Mouse (Mus musculus) lung, embryonic 15.5 days (tissue): ENCODE data around the gene Bcl10. TPM values are rescaled to one million over a fixed set of nuclear protein-coding genes. Genes with fewer than 3 reads are reported as not detected.

Experiments
- ATAC-seq: fragments of 200-750 bp; cut with Nextera tagmentation; 2 replicates; pipeline ENCODE4 v1.8.0; 2017; ENCODE audit warnings: moderate number of reproducible peaks, borderline replicate concordance; ENCODE audit not compliant: low FRiP score, low TSS enrichment; ENCODE audit errors: extremely low read depth
- H3K27ac ChIP-seq: fragments of 300-500 bp; sonication (generic); 2 replicates; pipeline ENCODE4 v1.5.1; 2015; ENCODE audit warnings: moderate library complexity, mild to moderate bottlenecking, inconsistent platforms
- H3K27me3 ChIP-seq: fragments of 300-500 bp; sonication (generic); 2 replicates; pipeline ENCODE4 v1.6.1; 2015; ENCODE audit warnings: inconsistent platforms
- H3K36me3 ChIP-seq: fragments of 300-500 bp; sonication (generic); 2 replicates; pipeline ENCODE4 v1.6.1; 2015; ENCODE audit warnings: inconsistent platforms
- H3K4me1 ChIP-seq: fragments of 300-500 bp; sonication (generic); 2 replicates; pipeline ENCODE4 v1.6.1; 2015; ENCODE audit warnings: inconsistent platforms
- H3K4me2 ChIP-seq: fragments of 300-500 bp; sonication (generic); 2 replicates; pipeline ENCODE4 v1.6.1; 2015; ENCODE audit warnings: inconsistent platforms, mild to moderate bottlenecking, moderate library complexity
- H3K4me3 ChIP-seq: fragments of 300-500 bp; sonication (generic); 2 replicates; pipeline ENCODE4 v1.5.1; 2015; ENCODE audit warnings: mild to moderate bottlenecking, inconsistent platforms
- H3K9ac ChIP-seq: fragments of 300-500 bp; sonication (generic); 2 replicates; pipeline ENCODE4 v1.6.1; 2015; ENCODE audit warnings: inconsistent platforms
- H3K9me3 ChIP-seq: fragments of 300-500 bp; sonication (generic); 2 replicates; pipeline ENCODE4 v1.6.1; 2016; ENCODE audit warnings: inconsistent platforms
- WGBS: fragments of 180-500 bp; shearing (Covaris S2); methylation state at CpG from one replicate; pipeline ENCODE4 v1.1.7; 2015; 5-methylcytosine and 5-hydroxymethylcytosine counted together
- polyA plus RNA-seq: library from polyadenylated mRNA; unstranded; fragments of >200 nt; fragmentation: Nextera tagmentation; extraction: Ambion mirVana; gene quantifications from 2 replicates; pipeline ENCODE4 v1.2.1, GENCODE M21; 2015

Gene Bcl10
- polyA plus RNA-seq, 1 experiment from 2014 or later, result 52.8 TPM

DNA sequence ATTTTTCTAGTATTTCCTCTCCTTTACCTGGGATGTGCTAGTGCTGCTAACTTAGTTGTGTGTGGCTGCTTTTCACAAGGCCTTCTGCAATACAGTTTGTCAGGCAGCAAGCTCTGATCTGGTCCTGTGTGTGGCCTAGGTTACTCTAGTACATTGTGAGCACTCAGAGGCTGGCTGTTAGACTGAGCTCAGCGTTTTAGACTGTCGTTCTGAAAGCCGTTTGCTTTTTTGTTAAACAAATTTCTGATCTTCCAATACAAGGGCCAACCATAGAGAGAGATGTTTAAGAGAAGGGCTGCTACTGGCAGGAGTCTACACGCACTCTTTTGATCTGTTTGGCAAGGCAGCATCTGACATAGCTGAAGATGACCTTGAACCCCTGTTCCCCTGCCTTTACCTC is 17.4 kb downstream of the Bcl10 start:
- peaks cover 33% of the 10 kb centered on the region for H3K36me3 ChIP-seq
- H3K9me3 ChIP-seq, result no peaks in the 10 kb centered on the region
- no peak overlapping the region for H3K27ac ChIP-seq
- H3K9ac ChIP-seq, result no peak overlapping the region
- peaks cover 23% of the 10 kb centered on the region for H3K4me1 ChIP-seq
- H3K4me2 ChIP-seq, result no peak overlapping the region
- no peaks in the 10 kb centered on the region for H3K27me3 ChIP-seq
- 74% methylated on average over 4 of the region's 4 CpGs for WGBS
- no peak overlapping the region for H3K4me3 ChIP-seq
- ATAC-seq, result no peak

DNA sequence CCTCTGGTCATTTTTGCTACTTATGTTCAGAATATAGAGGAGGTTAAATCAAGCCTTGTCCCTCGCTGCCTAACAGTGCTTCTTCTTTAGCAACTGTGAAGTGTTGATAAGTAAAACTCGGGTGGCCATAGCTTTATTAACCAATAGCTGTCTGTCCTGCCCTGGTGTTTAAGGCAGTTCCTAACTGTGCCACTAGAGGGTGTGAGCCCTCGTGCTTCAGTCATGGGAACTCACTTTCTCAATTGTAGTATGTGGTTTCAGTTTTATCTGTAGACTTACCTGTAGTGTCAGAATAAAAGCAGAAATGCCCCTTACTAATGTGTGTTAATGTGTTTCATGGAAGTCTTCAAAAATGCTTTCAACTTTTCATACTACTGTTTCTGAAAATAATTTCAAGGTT is 19.4 kb downstream of the Bcl10 start:
- no peaks in the 10 kb centered on the region for H3K27me3 ChIP-seq
- H3K9me3 ChIP-seq, result no peaks in the 10 kb centered on the region
- ATAC-seq, result no peak
- no peak overlapping the region for H3K4me3 ChIP-seq
- peaks cover 34% of the 10 kb centered on the region for H3K36me3 ChIP-seq
- H3K9ac ChIP-seq, result no peak overlapping the region
- H3K27ac ChIP-seq, result no peak overlapping the region
- H3K4me1 ChIP-seq, result peaks cover 25% of the 10 kb centered on the region
- H3K4me2 ChIP-seq, result no peak overlapping the region
- WGBS, result 2% methylated on average over 3 of the region's 3 CpGs

DNA sequence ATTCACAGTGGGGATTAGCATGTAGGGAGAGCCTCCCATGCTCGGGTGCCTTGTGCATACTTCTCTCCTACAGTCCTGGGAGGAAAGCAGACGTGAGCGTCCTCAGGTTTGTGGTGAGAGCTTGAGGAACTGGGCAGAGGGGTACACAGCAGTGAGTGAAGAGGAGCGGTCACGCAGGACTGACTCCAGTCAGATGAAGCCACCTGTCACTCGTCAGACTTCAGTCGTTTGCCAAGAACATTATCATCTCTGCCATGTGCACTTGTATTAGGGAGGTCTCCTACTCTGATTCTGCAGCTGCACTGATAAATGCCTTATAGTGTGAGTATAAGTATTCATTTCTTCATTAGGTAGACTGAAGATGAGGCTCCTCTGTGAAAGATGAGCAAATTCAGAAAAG is 21.7 kb downstream of the Bcl10 start:
- H3K36me3 ChIP-seq, result peaks cover 34% of the 10 kb centered on the region

DNA sequence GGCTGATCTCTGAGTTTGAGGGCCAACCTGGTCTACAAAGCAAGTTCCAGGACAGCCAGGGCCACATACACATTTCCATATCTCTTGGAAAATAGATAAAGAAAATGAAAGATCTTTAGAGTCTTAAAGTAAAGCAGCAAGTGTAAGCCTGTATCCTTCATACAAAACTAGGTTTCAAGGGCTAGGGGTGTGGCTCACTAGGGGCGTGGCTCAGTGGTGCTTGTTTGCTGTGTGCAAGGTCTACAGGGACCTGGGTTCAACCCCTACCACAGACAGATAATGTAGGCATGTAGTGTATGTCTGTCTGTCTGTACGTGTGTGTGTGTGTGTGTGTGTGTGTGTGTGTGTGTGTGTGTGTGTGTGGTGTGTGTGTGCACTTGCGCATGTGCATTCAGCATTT is 23.3 kb downstream of the Bcl10 start:
- no peaks in the 10 kb centered on the region for H3K9me3 ChIP-seq
- no peak overlapping the region for H3K4me3 ChIP-seq
- no peak overlapping the region for H3K9ac ChIP-seq
- H3K4me1 ChIP-seq, result peaks cover 7% of the 10 kb centered on the region
- no peak overlapping the region for H3K27ac ChIP-seq
- H3K4me2 ChIP-seq, result no peak overlapping the region
- ATAC-seq, result 0 out of 2 replicates have a peak, but pooled peaks have one; percentile 21
- no peaks in the 10 kb centered on the region for H3K27me3 ChIP-seq
- WGBS, result 74% methylated on average over 3 of the region's 3 CpGs
- peaks cover 27% of the 10 kb centered on the region for H3K36me3 ChIP-seq

More for the DNA sequence above, 21.7 kb downstream of the Bcl10 start:
- WGBS, result 85% methylated on average over 7 of the region's 7 CpGs
- Histone ChIP-seq H3K4me3 (no peak overlapping the region), H3K27ac (no peak overlapping the region), H3K9ac (no peak overlapping the region), H3K4me2 (no peak overlapping the region), H3K9me3 (no peaks in the 10 kb centered on the region), H3K4me1 (peaks cover 11% of the 10 kb centered on the region), H3K27me3 (no peaks in the 10 kb centered on the region)
- no peak for ATAC-seq

DNA sequence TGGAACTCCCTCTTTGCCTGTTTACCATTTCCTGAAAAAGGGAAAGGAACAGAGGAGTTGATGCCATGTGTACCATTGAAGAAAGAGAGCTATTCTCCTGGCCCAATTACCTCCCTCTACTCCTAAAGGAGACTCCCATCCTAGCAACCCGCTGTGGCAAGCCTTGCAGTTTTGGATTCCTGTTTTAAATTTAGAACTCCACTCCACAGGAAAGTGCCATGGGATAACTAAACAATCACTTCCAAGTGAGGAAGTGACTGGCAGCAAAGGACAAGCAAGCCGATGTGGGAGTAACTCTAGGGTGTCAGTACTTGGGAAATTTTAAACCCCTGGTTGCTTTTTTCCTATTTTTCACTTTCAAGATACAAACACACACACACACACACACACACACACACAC is 24.1 kb downstream of the Bcl10 start:
- Histone ChIP-seq H3K4me1 (peaks cover 7% of the 10 kb centered on the region), H3K4me3 (no peak overlapping the region), H3K27ac (peak overlapping the region; percentile 47; the same call in 1 of the 2 replicates), H3K9me3 (no peaks in the 10 kb centered on the region), H3K36me3 (peaks cover 26% of the 10 kb centered on the region), H3K9ac (no peak overlapping the region), H3K4me2 (no peak overlapping the region), H3K27me3 (no peaks in the 10 kb centered on the region)
- whole genome bisulfite sequencing, result 30% methylated on average over 2 of the region's 2 CpGs
- ATAC-seq, result no peak

DNA sequence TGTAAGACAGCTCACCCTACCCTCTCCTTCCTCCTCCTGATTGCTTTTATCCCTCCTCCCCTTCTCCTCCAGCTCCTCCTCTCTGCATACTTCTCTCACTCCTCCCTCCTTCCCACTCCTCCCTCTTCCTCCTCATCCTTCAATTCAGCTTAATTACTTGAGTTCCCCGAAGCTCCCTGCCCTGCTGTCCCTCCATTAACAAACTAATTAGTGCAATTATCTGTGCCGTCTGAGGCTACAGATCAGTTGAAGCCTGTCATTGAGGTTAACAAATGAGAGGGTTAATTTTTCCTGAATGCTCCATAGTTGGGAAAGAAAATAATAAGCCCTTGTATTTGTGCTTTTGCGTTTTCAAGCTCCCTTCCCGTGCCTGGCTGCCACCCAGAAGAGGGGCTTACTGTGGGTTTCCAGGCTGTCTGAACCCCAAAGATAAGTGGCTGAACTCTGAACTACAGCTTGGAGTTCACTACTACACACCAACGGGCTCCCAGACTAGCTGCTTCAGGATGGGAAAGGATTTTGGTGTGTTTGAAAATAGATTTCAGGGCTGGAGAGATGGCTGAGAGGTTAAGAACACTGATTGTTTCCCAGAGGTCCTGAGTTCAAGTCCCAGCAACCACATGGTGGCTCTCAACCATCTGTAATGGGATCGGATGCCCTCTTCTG is 25.1 kb downstream of the Bcl10 start:
- Histone ChIP-seq H3K27me3 (no peaks in the 10 kb centered on the region), H3K9ac (no peak overlapping the region), H3K9me3 (no peaks in the 10 kb centered on the region), H3K4me1 (peaks cover 7% of the 10 kb centered on the region), H3K4me2 (no peak overlapping the region), H3K4me3 (no peak overlapping the region), H3K27ac (no peak overlapping the region), H3K36me3 (peaks cover 20% of the 10 kb centered on the region)
- 33% methylated on average over 6 of the region's 6 CpGs for WGBS
- ATAC-seq, result no peak

DNA sequence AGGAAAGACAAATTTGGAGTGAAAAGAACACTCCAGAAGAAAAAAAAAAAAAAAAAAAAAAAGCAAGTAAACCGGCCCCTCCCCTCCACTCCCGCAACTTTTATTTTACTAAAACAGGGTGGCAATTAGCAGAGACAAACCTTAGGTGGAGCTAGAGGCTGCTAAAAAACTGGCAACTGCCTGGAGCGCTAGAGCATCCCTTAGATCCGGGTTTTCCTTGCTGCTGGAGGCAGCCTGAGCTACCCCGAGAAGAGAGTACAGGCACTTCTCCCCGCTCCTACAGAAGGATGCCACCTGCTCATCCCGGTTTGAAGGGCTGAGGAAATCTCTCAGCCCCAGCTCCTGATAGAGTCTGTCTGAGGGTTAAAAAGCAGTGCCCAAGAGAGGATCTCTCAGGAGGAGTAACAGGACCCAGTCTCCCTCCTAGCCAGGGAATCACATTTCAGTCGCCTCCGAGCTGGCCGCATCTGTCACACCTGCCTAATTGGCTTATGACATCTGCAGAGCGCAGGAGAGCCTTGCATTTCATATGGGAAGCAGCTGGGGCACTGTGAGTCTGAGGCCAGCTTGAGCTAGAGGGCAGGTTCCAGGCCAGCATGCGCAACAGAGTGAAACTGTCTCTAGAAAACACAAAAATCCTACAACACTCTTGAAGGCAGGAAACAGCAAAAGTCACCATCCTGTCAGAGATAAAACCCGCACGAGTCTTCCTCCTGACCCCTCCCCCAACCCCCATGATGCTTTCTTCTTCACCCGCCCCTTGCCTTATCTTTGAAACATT is 27.6 kb downstream of the Bcl10 start:
- Histone ChIP-seq H3K9me3 (no peaks in the 10 kb centered on the region), H3K36me3 (no peaks in the 10 kb centered on the region; the same call in 1 of the 2 replicates), H3K9ac (no peak overlapping the region), H3K27me3 (no peaks in the 10 kb centered on the region), H3K4me1 (peaks cover 7% of the 10 kb centered on the region), H3K4me2 (peak overlapping the region; percentile 44), H3K27ac (no peak overlapping the region), H3K4me3 (peak overlapping the region; percentile 22; the same call in 1 of the 2 replicates)
- peak; percentile 80; the same call in 1 of the 2 replicates for ATAC-seq
- WGBS, result 9% methylated on average over 15 of the region's 15 CpGs

DNA sequence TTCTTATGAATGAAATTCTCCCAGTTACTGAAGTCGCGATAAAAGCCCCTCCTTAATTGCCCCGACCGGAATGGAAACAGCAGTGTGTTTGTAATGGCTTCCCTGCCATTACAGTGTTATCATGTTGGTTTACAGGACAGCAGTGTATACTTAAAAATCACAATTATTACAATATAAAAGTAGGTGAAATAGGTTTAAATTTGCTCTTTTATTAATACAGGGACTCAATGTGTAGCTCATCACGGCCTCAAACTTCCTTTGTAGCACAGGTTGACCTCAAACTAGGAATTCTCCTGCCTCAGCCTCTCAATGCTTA is 28.2 kb downstream of the Bcl10 start:
- ATAC-seq, result no peak
- Histone ChIP-seq H3K9me3 (no peaks in the 10 kb centered on the region), H3K4me1 (peaks cover 7% of the 10 kb centered on the region), H3K27me3 (no peaks in the 10 kb centered on the region), H3K4me3 (no peak overlapping the region), H3K4me2 (peak overlapping the region; percentile 44; the same call in 1 of the 2 replicates), H3K9ac (no peak overlapping the region), H3K36me3 (no peaks in the 10 kb centered on the region), H3K27ac (no peak overlapping the region)
- 28% methylated on average over 5 of the region's 5 CpGs for WGBS

DNA sequence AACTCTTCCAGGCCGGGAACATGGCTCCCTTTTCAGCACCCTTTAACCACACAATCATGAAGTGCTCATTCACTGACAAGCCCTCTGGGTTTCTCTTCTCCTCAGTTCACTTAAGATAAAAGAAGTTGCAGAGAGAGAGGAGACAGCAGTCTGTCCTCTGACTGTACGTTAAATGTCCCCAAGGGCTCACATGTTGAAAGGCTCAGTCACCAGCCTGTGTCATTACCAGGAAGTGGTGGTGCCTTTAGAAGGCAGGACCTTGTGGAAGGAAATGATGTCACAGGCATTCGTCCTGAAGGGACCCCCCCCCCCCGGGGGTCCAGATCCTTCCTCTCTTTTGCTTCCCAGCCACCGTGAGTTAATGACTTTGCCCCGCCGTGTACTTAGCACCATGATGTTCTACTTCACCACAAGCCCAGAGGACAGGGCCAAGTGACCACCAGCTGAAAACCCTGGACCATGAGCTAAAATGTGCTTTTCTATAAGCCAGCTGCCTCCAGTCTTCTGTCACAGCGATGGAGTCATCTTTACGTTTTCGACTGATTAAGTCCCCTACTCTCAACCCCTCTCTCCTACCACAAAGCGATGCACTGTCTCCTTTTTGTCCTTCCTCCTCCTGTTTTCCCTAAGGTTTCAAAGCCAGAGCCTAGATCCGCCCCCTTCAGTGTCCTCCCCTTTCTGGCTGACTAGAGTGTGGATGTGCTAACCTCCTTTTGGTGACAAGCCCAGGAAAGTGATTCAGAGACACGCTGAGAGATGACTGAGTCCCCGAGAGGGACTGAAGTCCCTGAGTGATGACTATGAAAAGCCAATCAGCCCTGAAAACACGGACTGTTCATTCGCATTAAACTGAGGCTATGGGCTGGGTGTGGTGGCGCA is 28.9 kb downstream of the Bcl10 start:
- H3K36me3 ChIP-seq, result no peaks in the 10 kb centered on the region
- no peak for ATAC-seq
- no peak overlapping the region for H3K9ac ChIP-seq
- whole genome bisulfite sequencing, result 59% methylated on average over 17 of the region's 17 CpGs
- no peaks in the 10 kb centered on the region for H3K9me3 ChIP-seq
- H3K4me1 ChIP-seq, result peaks cover 5% of the 10 kb centered on the region
- H3K4me3 ChIP-seq, result no peak overlapping the region
- no peak overlapping the region for H3K4me2 ChIP-seq
- H3K27me3 ChIP-seq, result no peaks in the 10 kb centered on the region
- no peak overlapping the region for H3K27ac ChIP-seq

DNA sequence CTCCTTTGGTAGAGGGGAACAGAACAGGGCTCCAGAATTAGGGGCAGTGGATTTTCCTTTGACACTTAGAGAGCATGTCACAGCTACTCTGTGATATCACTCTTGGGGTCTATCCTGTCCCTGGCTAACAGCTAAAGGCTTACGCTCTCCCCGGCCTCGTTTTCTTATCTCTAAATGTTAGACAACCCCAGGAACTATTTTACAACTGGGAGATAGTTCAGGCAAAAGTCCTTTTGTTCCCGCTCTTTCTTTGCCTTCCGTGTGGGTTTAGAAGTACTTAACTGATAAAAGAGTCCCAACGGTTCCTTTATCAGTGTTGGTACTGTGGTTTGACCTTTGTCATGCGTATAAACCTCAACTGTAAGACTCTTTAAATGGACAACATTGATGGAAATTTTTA is 30.3 kb downstream of the Bcl10 start:
- H3K27me3 ChIP-seq, result no peaks in the 10 kb centered on the region
- H3K4me2 ChIP-seq, result no peak overlapping the region
- no peaks in the 10 kb centered on the region for H3K9me3 ChIP-seq
- no peak overlapping the region for H3K27ac ChIP-seq
- H3K4me3 ChIP-seq, result no peak overlapping the region
- 39% methylated on average over 7 of the region's 7 CpGs for WGBS
- H3K9ac ChIP-seq, result no peak overlapping the region
- no peaks in the 10 kb centered on the region for H3K36me3 ChIP-seq
- no peak for ATAC-seq
- peaks cover 5% of the 10 kb centered on the region for H3K4me1 ChIP-seq

DNA sequence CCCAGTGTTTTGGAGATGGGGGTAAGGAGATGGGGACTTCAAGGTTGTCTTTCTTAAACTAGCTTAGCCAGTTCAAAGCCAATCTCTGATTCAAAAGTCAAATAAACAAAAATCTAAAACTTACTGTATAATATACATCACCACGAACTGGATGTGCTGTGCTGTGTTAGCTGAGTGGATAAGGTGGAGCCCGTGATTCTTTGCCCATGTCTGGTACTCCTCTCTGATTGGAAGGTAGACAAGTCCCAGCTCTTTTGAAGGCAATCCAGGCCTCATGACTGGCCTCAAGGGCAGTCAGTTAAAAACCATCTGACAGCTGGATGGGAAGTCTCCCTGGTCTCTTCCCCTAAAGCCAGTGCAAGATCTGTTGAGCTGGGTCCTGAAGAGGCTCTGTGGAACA is 30.8 kb downstream of the Bcl10 start:
- H3K4me3 ChIP-seq, result no peak overlapping the region
- peaks cover 5% of the 10 kb centered on the region for H3K4me1 ChIP-seq
- no peaks in the 10 kb centered on the region for H3K36me3 ChIP-seq
- no peak overlapping the region for H3K4me2 ChIP-seq
- H3K27ac ChIP-seq, result no peak overlapping the region
- no peaks in the 10 kb centered on the region for H3K9me3 ChIP-seq
- WGBS, result 66% methylated on average over 2 of the region's 2 CpGs
- no peak for ATAC-seq
- H3K27me3 ChIP-seq, result no peaks in the 10 kb centered on the region
- no peak overlapping the region for H3K9ac ChIP-seq

DNA sequence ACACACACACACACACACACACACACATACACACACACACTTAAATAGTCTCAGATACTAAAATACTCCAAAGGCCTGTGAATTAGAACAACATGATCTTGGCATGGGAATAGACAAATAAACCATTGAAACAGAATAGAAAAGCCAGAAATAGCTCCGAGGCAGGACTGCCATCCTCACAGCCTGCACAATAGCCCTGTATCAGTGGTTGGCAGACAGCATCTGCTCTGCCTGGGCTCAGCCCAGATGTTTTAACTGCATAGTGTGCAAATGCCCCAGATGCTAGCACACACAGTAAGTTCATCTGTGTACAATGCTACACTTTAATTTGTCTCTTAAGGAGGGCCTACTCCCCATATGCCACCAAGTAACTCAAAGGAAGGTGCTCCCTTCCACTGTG is 37.2 kb downstream of the Bcl10 start:
- Histone ChIP-seq H3K27ac (no peak overlapping the region), H3K9me3 (no peaks in the 10 kb centered on the region), H3K4me3 (no peak overlapping the region), H3K27me3 (no peaks in the 10 kb centered on the region), H3K4me1 (peaks cover 27% of the 10 kb centered on the region), H3K36me3 (no peaks in the 10 kb centered on the region), H3K4me2 (no peak overlapping the region), H3K9ac (no peak overlapping the region)
- no peak for ATAC-seq
- 59% methylated on average over 1 of the region's 1 CpGs for WGBS
